Mouse (Mus musculus): ENCODE results near the gene Nos1ap.

The Nos1ap gene

GRCm38 (mm10) chr1:170409091-170409490 is 180.6 kb downstream of the Nos1ap start:
- no peak for DNase-seq

GRCm38 (mm10) chr1:170406921-170407320 is 182.7 kb downstream of the Nos1ap start:
- no peak for DNase-seq

GRCm38 (mm10) chr1:170405152-170405551 is 184.5 kb downstream of the Nos1ap start:
- DNase-seq = no peak

- DNase-seq = no peak
These were observed 187.0 kb downstream of the Nos1ap start for GRCm38 (mm10) chr1:170402682-170403081.

- no peak for DNase-seq
These were observed 190.8 kb downstream of the Nos1ap start for GRCm38 (mm10) chr1:170398866-170399265.

GRCm38 (mm10) chr1:170395101-170395500 is 194.6 kb downstream of the Nos1ap start:
- peak; percentile 20 for DNase-seq

GRCm38 (mm10) chr1:170394641-170395040 is 195.0 kb downstream of the Nos1ap start:
- DNase-seq = no peak

GRCm38 (mm10) chr1:170392771-170393728 is 196.6 kb downstream of the Nos1ap start:
- peak; percentile 87 for DNase-seq

GRCm38 (mm10) chr1:170387180-170387912 is 202.3 kb downstream of the Nos1ap start:
- peak; percentile 19 for DNase-seq

- DNase-seq = no peak
These were observed 204.2 kb downstream of the Nos1ap start for GRCm38 (mm10) chr1:170385416-170385815.

- DNase-seq = no peak
These were observed 206.1 kb downstream of the Nos1ap start for GRCm38 (mm10) chr1:170383530-170383929.

- DNase-seq = peak; percentile 25
These were observed 208.2 kb downstream of the Nos1ap start for GRCm38 (mm10) chr1:170381457-170381856.

- DNase-seq = no peak
These were observed 209.2 kb downstream of the Nos1ap start for GRCm38 (mm10) chr1:170380505-170380904.

- DNase-seq = no peak
These were observed 213.9 kb downstream of the Nos1ap start for GRCm38 (mm10) chr1:170375721-170376120.

GRCm38 (mm10) chr1:170373750-170374149 is 215.9 kb downstream of the Nos1ap start:
- DNase-seq = no peak

GRCm38 (mm10) chr1:170371191-170371792 is 218.4 kb downstream of the Nos1ap start:
- no peak for DNase-seq

- DNase-seq = no peak
These were observed 220.8 kb downstream of the Nos1ap start for GRCm38 (mm10) chr1:170368864-170369263.

- DNase-seq = no peak
These were observed 222.5 kb downstream of the Nos1ap start for GRCm38 (mm10) chr1:170366981-170367700.

GRCm38 (mm10) chr1:170363746-170364145 is 225.9 kb downstream of the Nos1ap start:
- DNase-seq = no peak

- no peak for DNase-seq
These were observed 229.3 kb downstream of the Nos1ap start for GRCm38 (mm10) chr1:170360183-170360915.

GRCm38 (mm10) chr1:170353335-170353734 is 236.3 kb downstream of the Nos1ap start:
- DNase-seq = no peak

- no peak for DNase-seq
These were observed 238.6 kb downstream of the Nos1ap start for GRCm38 (mm10) chr1:170351080-170351479.

All from lung, postnatal 36 days (tissue).